Mouse (Mus musculus) adrenal gland, postnatal 4 days (tissue): ENCODE data around the gene Park7. TPM values are rescaled to one million over a fixed set of nuclear protein-coding genes. Genes with fewer than 3 reads are reported as not detected.
A peak's percentile ranks its signal among the peaks of the same experiment; 100 is the strongest.
"Not testable (repeated sequence)": the region's sequence is repeated elsewhere in the genome, so short reads cannot be mapped to it uniquely, and the experiment has no call there.

Experiments
- DNase-seq, 2 experiments: peaks; one replicate each; pipeline ENCODE4 v3.0.0; 2021 to 2022; ENCODE audit warnings: low spot score in 2 of 2, mixed read lengths in 2 of 2
- total RNA-seq, 2 experiments: library from RNA; stranded (reverse); gene quantifications; 2 replicates each; pipeline ENCODE4 v1.2.3; 2021

Gene Park7
- total RNA-seq, 2 experiments from 2014 or later = 252 to 253 TPM

GRCm38 (mm10) chr4:150880364-150880763, 33.9 kb downstream of the Park7 start:
- DNase-seq = no peak

DNA sequence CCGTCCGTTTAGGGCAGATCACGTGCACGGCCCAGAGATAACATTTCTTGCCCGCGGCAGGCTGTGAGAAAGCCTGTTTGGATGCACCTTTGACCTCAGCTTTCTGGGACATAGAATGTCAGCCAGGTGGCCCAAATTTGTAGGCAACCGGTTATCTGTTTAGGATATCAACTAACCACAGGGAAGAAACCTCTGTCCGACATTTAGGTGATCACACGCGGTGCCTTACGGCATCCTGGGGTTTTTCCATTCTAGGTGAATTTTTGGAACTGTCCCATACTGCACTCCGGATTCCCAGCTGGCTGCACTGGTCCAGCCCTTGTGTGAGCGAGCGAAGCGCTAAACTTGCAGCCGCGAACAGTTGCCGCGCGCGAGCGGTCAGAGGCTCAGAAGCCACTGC, 34.6 kb downstream of the Park7 start:
- DNase-seq = no peak

- no peak for DNase-seq
These were observed 38.8 kb downstream of the Park7 start for GRCm38 (mm10) chr4:150875393-150875792.

GRCm38 (mm10) chr4:150874416-150874815, 39.8 kb downstream of the Park7 start:
- DNase-seq = not testable (repeated sequence)

DNA sequence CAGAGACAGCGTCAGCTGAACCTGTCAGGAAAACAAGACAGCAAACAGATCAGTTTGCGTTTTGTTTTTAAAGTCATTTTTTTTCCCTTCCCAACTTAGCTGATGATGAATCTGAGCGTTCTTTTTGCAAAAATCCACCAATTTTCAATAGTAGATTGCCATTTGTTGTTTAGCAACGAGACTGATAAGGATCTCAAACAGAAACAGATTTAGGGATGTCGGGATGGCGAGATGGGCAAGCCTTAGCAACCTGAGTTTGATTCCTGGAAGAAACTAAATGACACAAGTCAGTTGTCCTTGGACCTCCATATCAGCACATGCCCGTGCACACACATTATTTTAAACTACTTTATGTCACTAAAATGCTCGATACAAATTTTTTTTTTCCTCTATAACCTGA, 41.6 kb downstream of the Park7 start:
- no peak for DNase-seq

DNA sequence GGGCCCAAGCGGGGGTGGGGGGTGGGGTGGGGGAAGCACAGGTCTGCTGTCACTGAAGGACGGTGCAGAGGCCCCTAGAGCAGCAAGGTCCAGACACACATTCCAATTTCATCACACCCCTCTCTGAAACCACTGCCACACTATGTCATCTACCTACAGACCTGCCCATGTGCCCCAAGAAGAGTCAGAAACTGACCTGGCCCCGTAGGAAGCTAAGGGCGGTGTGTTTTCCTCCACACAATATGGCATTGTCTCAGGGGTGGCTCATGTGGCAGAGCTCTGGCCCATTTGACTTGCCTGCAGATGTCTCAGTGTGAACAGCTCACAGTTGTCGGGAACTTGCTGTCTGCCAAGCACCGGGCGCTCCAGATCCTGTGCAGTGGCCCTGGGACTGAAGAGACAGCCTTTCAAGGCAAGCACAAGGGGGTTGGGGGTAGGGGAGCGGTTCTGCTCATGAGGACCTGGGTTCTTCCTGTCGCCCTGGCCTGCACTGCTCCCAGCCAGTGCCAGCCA, 42.0 kb downstream of the Park7 start:
- peak in 1 of 2 experiments; percentile 43 for DNase-seq

DNA sequence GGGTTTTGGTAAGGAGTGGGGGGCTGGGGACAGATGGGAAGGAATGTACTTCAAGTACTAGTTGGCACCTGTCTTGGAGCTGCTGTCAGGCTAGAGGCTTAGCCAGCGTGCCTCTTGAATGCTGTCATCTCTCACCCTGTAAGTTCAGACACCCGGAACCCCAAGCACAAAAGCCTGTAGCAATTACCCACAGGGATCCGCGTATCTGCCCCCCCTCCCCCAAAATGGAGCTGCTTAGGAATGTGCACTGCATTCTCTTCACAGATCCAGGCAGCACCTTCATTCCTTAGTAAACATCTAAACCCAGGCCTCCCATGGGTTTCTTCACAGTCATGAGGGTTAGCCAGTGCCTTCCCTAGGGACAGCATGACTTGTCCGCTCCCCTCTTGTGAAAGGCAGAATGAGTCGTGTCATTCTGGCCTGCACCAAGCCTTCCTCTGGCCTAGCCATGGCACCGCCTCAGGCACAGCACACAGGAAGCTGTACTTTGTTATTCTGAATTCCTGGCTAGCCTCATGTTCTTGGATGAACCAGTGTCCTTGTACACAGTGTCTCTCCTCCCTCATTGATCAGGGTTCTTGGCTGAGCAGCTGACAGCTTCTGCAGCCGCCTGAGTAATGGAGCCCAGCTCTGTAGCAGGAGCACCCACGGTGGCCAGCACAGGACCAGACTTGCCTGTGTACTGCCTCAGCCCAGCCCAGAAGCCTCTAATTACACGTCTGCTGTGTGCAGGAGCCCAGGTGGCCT, 42.7 kb downstream of the Park7 start:
- DNase-seq = peak in 1 of 2 experiments; percentile 44

GRCm38 (mm10) chr4:150870963-150871391, 43.3 kb downstream of the Park7 start:
- DNase-seq = no peak

DNA sequence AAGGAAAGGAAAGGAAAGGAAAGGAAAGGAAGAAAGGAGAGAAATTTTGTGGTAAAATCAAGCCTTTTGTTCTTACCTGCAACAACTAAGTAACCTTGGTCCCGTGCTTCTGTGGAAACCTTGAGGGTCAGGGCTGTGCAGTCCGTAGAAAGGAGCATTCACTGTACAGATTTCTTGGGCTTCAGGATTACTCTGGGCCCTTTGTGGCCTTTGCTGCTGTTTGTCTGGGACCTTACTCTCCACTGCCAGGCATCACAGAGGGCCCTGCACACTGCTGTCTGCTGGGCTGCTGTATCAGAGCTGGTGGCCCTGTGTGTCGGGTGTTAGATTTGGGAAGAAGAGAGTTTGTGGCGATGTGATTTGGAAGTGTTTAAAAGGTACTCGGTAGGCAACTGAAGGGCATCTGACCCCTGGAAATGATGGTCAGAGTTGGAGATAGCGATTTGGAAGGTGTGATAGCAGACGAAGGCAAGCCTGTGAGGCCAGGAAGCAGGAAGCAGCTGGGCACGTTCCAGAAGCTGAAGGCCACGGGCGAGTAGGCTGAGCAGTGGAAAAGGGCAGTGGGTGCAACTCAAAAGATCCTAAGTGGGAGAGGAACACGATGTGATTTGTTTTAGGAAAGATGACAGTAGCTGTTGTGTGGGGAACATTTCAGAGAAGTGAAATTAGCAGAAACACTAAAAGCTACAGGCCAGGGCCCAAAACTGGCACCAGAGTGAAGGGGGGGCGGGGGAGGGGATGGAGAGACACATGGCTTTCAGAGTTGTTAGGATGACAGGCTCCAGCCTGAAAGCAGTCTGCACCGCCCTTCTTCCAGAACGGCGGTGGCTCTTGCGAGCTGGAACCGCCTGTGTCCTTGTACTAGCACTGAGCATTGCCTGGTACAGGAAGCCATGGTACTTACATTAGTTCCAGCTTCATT, 44.7 kb downstream of the Park7 start:
- no peak for DNase-seq

- DNase-seq = no peak
These were observed 45.4 kb downstream of the Park7 start for GRCm38 (mm10) chr4:150868859-150869258.

GRCm38 (mm10) chr4:150868161-150868560, 46.1 kb downstream of the Park7 start:
- no peak for DNase-seq

- DNase-seq = no peak
These were observed 47.7 kb downstream of the Park7 start for GRCm38 (mm10) chr4:150866494-150866893.

DNA sequence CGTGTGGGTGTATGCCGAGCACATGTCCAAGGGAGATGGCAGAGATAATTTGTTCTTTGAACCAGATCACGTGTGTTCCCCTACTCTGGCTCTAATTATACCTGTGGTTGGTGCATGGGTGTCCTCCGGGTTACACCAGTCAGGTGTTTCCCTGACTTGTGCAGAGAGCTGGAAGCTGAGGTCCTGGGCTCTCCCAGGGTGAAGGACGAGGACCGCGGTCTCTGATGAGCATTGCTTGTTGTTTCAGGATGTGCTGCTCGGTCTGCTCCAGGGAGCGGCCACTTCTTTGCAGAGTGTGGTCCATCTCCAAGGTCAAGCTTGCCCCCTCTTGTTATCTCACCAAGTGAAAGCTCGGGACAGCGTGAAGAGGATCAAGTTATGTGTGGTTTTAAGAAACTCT, 48.2 kb downstream of the Park7 start:
- DNase-seq = no peak

DNA sequence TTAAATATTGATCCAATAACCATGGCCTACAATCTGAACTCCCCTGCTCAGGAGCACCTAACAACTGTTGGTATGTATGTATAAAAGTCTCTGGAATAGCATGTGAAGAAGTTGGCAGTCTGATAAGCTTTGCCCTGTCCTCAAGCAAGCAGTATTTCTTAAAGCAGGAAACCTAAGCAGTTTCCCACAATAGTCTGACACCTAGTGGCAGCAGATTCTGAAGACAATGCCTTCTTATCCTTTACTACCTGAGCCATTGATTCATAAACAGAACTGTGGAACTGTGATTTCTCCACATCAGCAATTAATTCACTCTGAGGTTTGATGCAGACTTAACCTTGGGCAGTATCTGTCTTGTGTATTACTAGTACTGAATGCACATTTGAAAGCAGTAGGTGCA, 48.9 kb downstream of the Park7 start:
- no peak for DNase-seq

- DNase-seq = no peak
These were observed 51.4 kb downstream of the Park7 start for GRCm38 (mm10) chr4:150862626-150863375.

GRCm38 (mm10) chr4:150861161-150861560, 53.1 kb downstream of the Park7 start:
- no peak for DNase-seq

- DNase-seq = no peak
These were observed 53.7 kb downstream of the Park7 start for GRCm38 (mm10) chr4:150860526-150860925.

- no peak for DNase-seq
These were observed 58.9 kb downstream of the Park7 start for GRCm38 (mm10) chr4:150855346-150855745.

DNA sequence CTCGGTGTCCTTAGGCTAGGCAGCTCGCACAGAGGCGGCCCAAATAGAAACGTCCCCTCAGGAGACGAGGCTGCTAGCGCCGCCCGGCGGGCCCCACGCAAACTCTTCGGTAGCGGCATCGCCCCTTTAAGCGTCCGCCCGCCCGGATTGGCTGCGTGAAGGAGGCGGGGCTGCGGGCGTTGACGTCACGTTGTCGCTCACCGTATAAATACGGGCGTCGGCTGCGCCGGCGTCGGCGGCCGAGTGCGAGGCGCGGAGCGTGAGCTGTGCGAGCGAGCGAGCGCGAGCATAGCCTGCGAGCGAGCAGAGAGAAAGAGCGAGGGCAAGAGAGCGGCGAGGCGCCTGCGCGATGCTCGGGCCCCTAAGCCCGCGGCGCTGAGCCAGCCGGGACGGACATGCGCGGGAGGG, 59.4 kb downstream of the Park7 start:
- DNase-seq = peak; percentile 91 to 96

DNA sequence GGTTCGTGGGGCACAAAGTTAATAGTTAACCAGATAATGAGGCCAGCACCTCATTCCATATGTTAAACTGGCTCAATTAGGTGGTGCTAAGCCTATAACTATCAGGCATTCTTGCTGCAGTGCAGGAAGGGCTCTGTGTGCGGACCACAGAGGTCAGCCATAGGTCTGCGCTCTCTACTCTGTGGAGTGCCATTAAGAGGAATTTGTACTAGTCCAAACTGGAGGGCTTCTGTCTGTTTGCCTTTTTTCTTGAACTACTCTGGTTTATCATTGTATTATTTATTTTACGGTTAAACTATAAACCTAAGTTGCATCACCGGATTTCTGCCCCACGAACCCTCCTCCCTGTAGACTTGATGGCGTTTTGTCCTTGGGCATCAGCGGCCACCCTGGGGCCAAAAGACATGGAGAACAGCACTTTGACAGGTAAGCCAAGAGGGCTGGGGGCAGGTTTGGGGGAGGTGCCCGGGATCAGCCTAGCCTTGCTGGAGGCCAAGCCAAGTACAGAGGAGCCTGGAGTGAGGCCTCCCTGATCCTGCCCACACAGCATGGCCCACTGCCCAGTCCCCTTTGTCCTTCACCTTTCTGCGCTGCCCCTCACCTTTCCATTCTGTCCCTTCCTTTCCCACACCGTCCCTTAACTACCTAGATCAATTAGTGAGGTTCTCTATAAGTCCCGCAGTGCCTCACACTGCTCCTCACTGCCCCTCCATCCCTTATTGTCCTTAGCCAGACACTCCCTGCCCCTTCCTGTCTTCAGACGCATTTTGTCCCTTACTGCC, 60.4 kb downstream of the Park7 start, which contains the start of gene Errfi1:
TSS of gene Errfi1 (plus strand) at position 240 of the 782 bp plus-strand sequence.
- no peak for DNase-seq
